Mouse (Mus musculus): ENCODE measurements around the gene Lsm14b. TPM values are rescaled to one million over a fixed set of nuclear protein-coding genes. Genes with fewer than 3 reads are reported as not detected.

Lsm14b gene
- polyA plus RNA-seq (2015; fragmentation: Nextera tagmentation; extraction: Ambion mirVana): 3.2 and 3.7 TPM in 2 replicates

DNA sequence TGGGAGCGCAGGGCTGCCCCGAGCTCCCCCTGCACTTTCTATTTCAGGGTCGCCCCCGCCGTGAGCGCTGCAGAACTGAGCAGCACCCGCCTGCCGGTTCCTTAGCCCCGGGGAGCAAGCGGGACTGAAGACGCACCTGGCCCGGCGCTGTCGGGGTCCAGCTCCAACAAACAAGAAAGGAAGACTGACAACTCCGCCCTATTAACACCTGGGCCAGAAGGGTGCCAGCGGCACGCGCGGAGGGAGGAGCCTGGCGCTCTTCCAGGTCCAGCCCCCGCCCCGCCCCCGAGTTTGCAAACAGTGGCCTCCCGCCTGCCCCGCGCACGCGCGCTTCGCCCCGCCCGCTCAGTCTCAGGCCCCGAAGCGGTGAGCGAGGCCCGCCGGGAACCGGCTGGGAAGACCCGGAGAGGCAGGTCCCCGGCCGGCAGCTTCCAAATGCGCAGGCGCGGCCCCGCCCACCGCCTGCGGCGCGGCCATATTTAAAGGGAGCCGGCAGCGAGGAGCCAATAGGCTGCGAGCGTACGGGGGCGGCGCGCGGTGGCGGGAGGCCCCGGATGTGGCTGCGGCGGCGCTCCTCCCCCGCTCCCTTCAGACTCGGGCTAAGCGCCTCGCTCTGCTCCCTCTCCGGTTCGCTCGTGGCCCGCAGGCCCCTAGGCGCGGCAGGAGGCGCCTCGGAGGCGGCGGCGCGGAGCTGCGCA lies at the start of gene Lsm14b:
Gene Lsm14b, plus strand, starts transcription at position 587 of the 698 bp plus-strand sequence.
- H3K27me3 ChIP-seq (replicated peaks; ENCODE audit: control insufficient read depth, insufficient read depth, low read length): peaks cover 20% of the 10 kb centered on the region
- H3K9ac ChIP-seq (ENCODE audit: low read depth, low read length): peak within 1 kb of the TSS; percentile 85
- ATAC-seq: peak; percentile 95
- no peaks in the 10 kb centered on the region for H3K4me1 ChIP-seq (replicated peaks; ENCODE audit: control insufficient read depth, insufficient read depth, low read length)
- peak within 1 kb of the TSS; percentile 89 for H3K27ac ChIP-seq (ENCODE audit: low read depth, low read length)
- H3K9me3 ChIP-seq (ENCODE audit: control insufficient read depth): no peaks in the 10 kb centered on the region
- peaks cover 9% of the 10 kb centered on the region for H3K36me3 ChIP-seq (ENCODE audit: control insufficient read depth, insufficient read depth)
- TF ChIP-seq CTCF (IDR thresholded peaks at IDR 0.05; ENCODE audit: low read depth): no peak; the same call in 1 of the 2 replicates
- H3K4me3 ChIP-seq (ENCODE audit: low read depth, low read length): peak within 1 kb of the TSS; percentile 86
- WGBS: under 1% methylated on average over 65 of the region's 80 CpGs
- H3K4me2 ChIP-seq (replicated peaks; ENCODE audit: low read depth): peak within 1 kb of the TSS; percentile 99

- Histone ChIP-seq H3K4me1 (replicated peaks; ENCODE audit: control insufficient read depth, insufficient read depth, low read length) (peaks cover 10% of the 10 kb centered on the region; the same call in 1 of the 2 replicates), H3K4me2 (replicated peaks; ENCODE audit: low read depth) (peak overlapping the region; percentile 93), H3K9ac (ENCODE audit: low read depth, low read length) (peak overlapping the region; percentile 89), H3K9me3 (ENCODE audit: control insufficient read depth) (no peaks in the 10 kb centered on the region), H3K27me3 (replicated peaks; ENCODE audit: control insufficient read depth, insufficient read depth, low read length) (no peaks in the 10 kb centered on the region), H3K4me3 (ENCODE audit: low read depth, low read length) (peak overlapping the region; percentile 69), H3K27ac (ENCODE audit: low read depth, low read length) (peak overlapping the region; percentile 92), H3K36me3 (ENCODE audit: control insufficient read depth, insufficient read depth) (no peaks in the 10 kb centered on the region)
- WGBS: no CpG with 5 or more reads among the region's 82 CpGs
- ATAC-seq: no peak; the same call in none of the 2 replicates
- TF ChIP-seq CTCF (IDR thresholded peaks at IDR 0.05; ENCODE audit: low read depth): no peak
Observed at GRCm38 (mm10) chr2:179975851-179976250, 48.9 kb upstream of the Lsm14b start.

GRCm38 (mm10) chr2:179976295-179976627 lies 48.5 kb upstream of the Lsm14b start:
- Histone ChIP-seq H3K9me3 (ENCODE audit: control insufficient read depth) (no peaks in the 10 kb centered on the region), H3K9ac (ENCODE audit: low read depth, low read length) (peak overlapping the region; percentile 89), H3K36me3 (ENCODE audit: control insufficient read depth, insufficient read depth) (no peaks in the 10 kb centered on the region), H3K4me1 (replicated peaks; ENCODE audit: control insufficient read depth, insufficient read depth, low read length) (peaks cover 10% of the 10 kb centered on the region; the same call in 1 of the 2 replicates), H3K27me3 (replicated peaks; ENCODE audit: control insufficient read depth, insufficient read depth, low read length) (no peaks in the 10 kb centered on the region), H3K4me2 (replicated peaks; ENCODE audit: low read depth) (peak overlapping the region; percentile 93), H3K4me3 (ENCODE audit: low read depth, low read length) (peak overlapping the region; percentile 69), H3K27ac (ENCODE audit: low read depth, low read length) (peak overlapping the region; percentile 92)
- WGBS: 0% methylated on average over 21 of the region's 54 CpGs
- peak; percentile 43 for ATAC-seq
- TF ChIP-seq CTCF (IDR thresholded peaks at IDR 0.05; ENCODE audit: low read depth): no peak

- Histone ChIP-seq H3K4me1 (replicated peaks; ENCODE audit: control insufficient read depth, insufficient read depth, low read length) (peaks cover 10% of the 10 kb centered on the region; the same call in 1 of the 2 replicates), H3K4me2 (replicated peaks; ENCODE audit: low read depth) (peak within 1 kb of the TSS; percentile 93), H3K4me3 (ENCODE audit: low read depth, low read length) (peak within 1 kb of the TSS; percentile 69), H3K9me3 (ENCODE audit: control insufficient read depth) (no peaks in the 10 kb centered on the region), H3K27ac (ENCODE audit: low read depth, low read length) (peak within 1 kb of the TSS; percentile 92), H3K27me3 (replicated peaks; ENCODE audit: control insufficient read depth, insufficient read depth, low read length) (no peaks in the 10 kb centered on the region), H3K36me3 (ENCODE audit: control insufficient read depth, insufficient read depth) (no peaks in the 10 kb centered on the region), H3K9ac (ENCODE audit: low read depth, low read length) (peak within 1 kb of the TSS; percentile 89)
- ATAC-seq: peak; percentile 88
- WGBS: under 1% methylated on average over 60 of the region's 84 CpGs
- no peak for TF ChIP-seq CTCF (IDR thresholded peaks at IDR 0.05; ENCODE audit: low read depth)
Observed at GRCm38 (mm10) chr2:179976628-179977343, 48.0 kb upstream of the Lsm14b start, which contains the start of gene Taf4. Taf4 (minus strand) TSS chr2:179976646.

GRCm38 (mm10) chr2:179977344-179978025 lies 47.3 kb upstream of the Lsm14b start:
- no peak for ATAC-seq
- TF ChIP-seq CTCF (IDR thresholded peaks at IDR 0.05; ENCODE audit: low read depth): no peak
- WGBS: 8% methylated on average over 10 of the region's 10 CpGs
- Histone ChIP-seq H3K36me3 (ENCODE audit: control insufficient read depth, insufficient read depth) (no peaks in the 10 kb centered on the region), H3K27ac (ENCODE audit: low read depth, low read length) (no peak overlapping the region), H3K9ac (ENCODE audit: low read depth, low read length) (peak overlapping the region; percentile 89), H3K4me2 (replicated peaks; ENCODE audit: low read depth) (peak overlapping the region; percentile 93), H3K27me3 (replicated peaks; ENCODE audit: control insufficient read depth, insufficient read depth, low read length) (no peaks in the 10 kb centered on the region), H3K4me1 (replicated peaks; ENCODE audit: control insufficient read depth, insufficient read depth, low read length) (peaks cover 10% of the 10 kb centered on the region; the same call in 1 of the 2 replicates), H3K4me3 (ENCODE audit: low read depth, low read length) (peak overlapping the region; percentile 69), H3K9me3 (ENCODE audit: control insufficient read depth) (no peaks in the 10 kb centered on the region)

DNA sequence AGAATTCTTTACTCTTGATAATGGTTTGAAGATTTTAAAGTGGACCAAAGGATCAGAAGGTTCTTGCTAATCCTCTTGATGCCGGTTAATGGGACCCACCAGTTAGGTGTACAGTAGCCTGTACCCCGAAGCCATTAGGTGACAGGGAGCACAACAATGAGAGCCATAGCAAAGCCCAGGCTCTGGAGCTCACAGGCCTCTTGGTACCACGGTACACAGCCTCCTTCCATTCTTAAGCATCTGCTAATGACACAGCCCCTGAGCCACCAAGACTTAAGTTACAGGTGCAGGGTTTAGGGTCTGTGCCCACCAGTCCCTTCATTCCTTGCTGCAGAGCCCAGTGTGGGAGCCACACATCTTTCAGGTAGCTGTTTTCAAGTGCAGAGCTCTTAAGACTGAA lies 46.5 kb upstream of the Lsm14b start:
- Histone ChIP-seq H3K4me3 (ENCODE audit: low read depth, low read length) (no peak overlapping the region), H3K27ac (ENCODE audit: low read depth, low read length) (no peak overlapping the region), H3K36me3 (ENCODE audit: control insufficient read depth, insufficient read depth) (no peaks in the 10 kb centered on the region), H3K4me1 (replicated peaks; ENCODE audit: control insufficient read depth, insufficient read depth, low read length) (peaks cover 10% of the 10 kb centered on the region; the same call in 1 of the 2 replicates), H3K4me2 (replicated peaks; ENCODE audit: low read depth) (no peak overlapping the region), H3K9me3 (ENCODE audit: control insufficient read depth) (no peaks in the 10 kb centered on the region), H3K9ac (ENCODE audit: low read depth, low read length) (no peak overlapping the region), H3K27me3 (replicated peaks; ENCODE audit: control insufficient read depth, insufficient read depth, low read length) (no peaks in the 10 kb centered on the region)
- TF ChIP-seq CTCF (IDR thresholded peaks at IDR 0.05; ENCODE audit: low read depth): no peak
- 85% methylated on average over 3 of the region's 3 CpGs for WGBS
- no peak for ATAC-seq
